Mouse (Mus musculus): ENCODE results near the gene Lix1. TPM values are rescaled to one million over a fixed set of nuclear protein-coding genes. Genes with fewer than 3 reads are reported as not detected.

The Lix1 gene
- polyA plus RNA-seq, 1 experiment from 2014 or later: 104 TPM

DNA sequence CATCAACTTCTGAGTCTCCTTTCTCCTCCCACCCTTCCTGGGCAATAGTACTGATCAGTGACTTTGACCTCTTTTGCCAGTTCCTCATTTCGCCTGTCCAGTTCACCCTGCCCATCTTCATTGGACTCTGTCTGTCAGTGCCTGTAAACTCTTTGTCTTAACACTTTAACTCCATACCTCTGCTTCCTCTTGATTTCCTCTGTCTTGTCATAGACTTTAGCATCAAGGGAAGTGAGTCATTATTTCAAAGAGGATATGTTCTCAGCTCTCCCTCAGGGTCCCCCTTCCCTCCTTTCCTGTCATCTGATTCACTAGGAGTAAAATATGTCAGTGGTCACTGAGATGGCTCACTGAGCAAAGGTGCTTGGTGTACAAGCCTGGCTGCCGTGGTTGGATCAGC lies 3.8 kb upstream of the Lix1 start:
- H3K4me1 ChIP-seq: peaks cover 40% of the 10 kb centered on the region
- no peaks in the 10 kb centered on the region for H3K9me3 ChIP-seq
- DNase-seq (ENCODE audit: extremely low spot score, low spot score): no peak
- no peak overlapping the region for H3K4me3 ChIP-seq
- H3K27me3 ChIP-seq (ENCODE audit: poor library complexity, severe bottlenecking): no peaks in the 10 kb centered on the region
- H3K36me3 ChIP-seq (replicated peaks): peaks cover 24% of the 10 kb centered on the region
- H3K27ac ChIP-seq: 0 out of 2 replicates have a peak overlapping the region, but pooled peaks have one; percentile 5
- WGBS: 77% methylated on average over 2 of the region's 2 CpGs

DNA sequence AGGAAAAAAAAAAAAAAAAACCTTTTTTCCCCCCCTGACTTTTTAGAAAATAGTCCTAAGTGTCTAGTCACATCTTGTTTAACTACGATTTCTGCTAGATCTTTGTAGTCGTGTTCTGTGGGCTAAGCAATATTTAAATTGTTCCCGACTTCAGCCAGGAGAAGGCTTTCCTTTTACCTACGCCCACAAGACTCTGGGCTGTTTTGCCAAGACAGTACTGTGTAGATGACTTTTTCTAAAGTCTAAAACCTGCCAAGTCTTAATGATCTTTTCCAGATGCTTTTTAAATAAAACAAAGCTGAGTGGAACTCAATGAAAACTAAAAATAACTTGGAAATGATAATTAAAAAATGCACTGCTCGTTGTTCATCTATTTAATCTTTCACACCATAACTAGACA lies 566 bp downstream of the Lix1 start:
- H3K4me1 ChIP-seq: peaks cover 65% of the 10 kb centered on the region
- H3K27ac ChIP-seq: peak overlapping the region; percentile 85
- WGBS: 20% methylated on average over 5 of the region's 5 CpGs
- H3K27me3 ChIP-seq (ENCODE audit: poor library complexity, severe bottlenecking): no peaks in the 10 kb centered on the region
- peak overlapping the region; percentile 57 for H3K4me3 ChIP-seq
- no peak for DNase-seq (ENCODE audit: extremely low spot score, low spot score)
- no peaks in the 10 kb centered on the region for H3K9me3 ChIP-seq
- H3K36me3 ChIP-seq (replicated peaks): peaks cover 11% of the 10 kb centered on the region

DNA sequence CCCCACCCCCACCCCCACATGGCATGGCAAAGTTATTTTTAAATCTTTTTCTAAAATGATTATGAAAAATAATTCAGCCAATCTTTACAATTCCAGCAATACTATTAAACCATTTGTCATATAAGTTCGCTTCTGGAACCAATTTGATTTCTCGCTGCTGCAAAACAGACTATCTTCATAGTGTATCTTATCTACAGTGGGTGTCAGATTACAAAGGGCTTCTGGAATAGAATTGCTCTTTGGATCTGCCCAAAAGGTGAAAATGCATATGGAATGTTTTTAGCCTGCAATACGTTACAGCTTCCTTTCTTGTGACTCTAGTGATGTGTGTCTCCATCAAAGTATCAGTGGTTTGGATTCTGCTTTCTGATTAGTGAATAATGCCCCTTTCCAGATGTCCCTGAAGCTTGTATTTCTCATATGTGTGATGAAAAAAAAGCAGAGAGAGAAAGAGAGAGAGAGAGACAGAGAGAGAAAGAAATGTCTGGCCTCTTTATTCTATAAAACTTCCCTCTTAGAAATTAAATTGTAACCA lies 1.2 kb downstream of the Lix1 start:
- Histone ChIP-seq H3K9me3 (no peaks in the 10 kb centered on the region), H3K36me3 (replicated peaks) (peaks cover 11% of the 10 kb centered on the region), H3K27ac (peak overlapping the region; percentile 85), H3K4me3 (peak overlapping the region; percentile 57), H3K4me1 (peaks cover 67% of the 10 kb centered on the region), H3K27me3 (ENCODE audit: poor library complexity, severe bottlenecking) (no peaks in the 10 kb centered on the region)
- no peak for DNase-seq (ENCODE audit: extremely low spot score, low spot score)
- WGBS: 23% methylated on average over 3 of the region's 3 CpGs

GRCm38 (mm10) chr17:17404811-17405544 lies 2.5 kb downstream of the Lix1 start:
- H3K4me1 ChIP-seq: peaks cover 80% of the 10 kb centered on the region

DNA sequence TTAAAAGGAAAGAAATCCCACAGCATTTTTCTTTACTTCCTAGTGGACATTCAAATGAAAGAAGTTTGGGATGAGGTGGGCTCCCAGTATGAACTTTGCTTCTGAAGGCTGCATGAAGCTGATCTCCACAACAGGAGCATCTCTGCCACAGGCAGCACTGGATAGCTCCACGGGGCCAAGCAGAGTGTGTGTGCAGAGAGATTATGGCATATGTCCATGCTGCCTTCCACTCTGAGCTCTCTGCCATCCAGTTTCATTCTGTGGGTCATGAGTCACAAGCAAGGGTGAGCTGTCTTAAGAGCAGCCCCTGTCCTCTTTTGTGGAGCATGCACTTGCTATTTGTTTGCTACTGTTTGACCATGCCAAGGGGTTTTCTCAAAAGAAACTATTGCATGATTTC lies 3.1 kb downstream of the Lix1 start:
- no peaks in the 10 kb centered on the region for H3K27me3 ChIP-seq (ENCODE audit: poor library complexity, severe bottlenecking)
- peak overlapping the region; percentile 85; the same call in 1 of the 2 replicates for H3K27ac ChIP-seq
- peak overlapping the region; percentile 57; the same call in 1 of the 2 replicates for H3K4me3 ChIP-seq
- peaks cover 11% of the 10 kb centered on the region for H3K36me3 ChIP-seq (replicated peaks)
- H3K9me3 ChIP-seq: no peaks in the 10 kb centered on the region
- WGBS: 46% methylated on average over 1 of the region's 1 CpGs
- peaks cover 86% of the 10 kb centered on the region for H3K4me1 ChIP-seq
- DNase-seq (ENCODE audit: extremely low spot score, low spot score): no peak

More at GRCm38 (mm10) chr17:17404811-17405544, 2.5 kb downstream of the Lix1 start:
- Histone ChIP-seq H3K27me3 (ENCODE audit: poor library complexity, severe bottlenecking) (no peaks in the 10 kb centered on the region), H3K36me3 (replicated peaks) (peaks cover 11% of the 10 kb centered on the region), H3K27ac (peak overlapping the region; percentile 85), H3K9me3 (no peaks in the 10 kb centered on the region), H3K4me3 (peak overlapping the region; percentile 57)
- no peak for DNase-seq (ENCODE audit: extremely low spot score, low spot score)
- 37% methylated on average over 8 of the region's 8 CpGs for WGBS

DNA sequence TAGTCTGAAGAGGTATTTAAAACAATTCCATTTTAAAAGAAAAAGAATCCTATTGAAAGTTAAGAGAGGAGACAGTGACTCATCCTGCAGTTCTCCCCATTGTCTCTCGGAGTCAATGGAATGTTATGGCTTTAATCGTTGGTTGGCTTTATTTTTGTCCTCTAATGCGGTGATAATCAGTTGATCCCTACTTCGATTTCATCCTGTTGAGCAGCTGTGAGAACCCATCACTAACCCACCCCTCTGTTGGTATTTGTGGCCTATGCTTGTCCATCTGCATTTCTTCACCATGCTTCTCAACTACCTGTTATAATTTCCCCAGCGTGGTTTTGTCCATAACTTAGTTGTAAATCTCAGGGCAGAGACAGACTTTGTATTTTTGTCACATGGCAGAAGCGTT lies 5.7 kb downstream of the Lix1 start:
- 34% methylated on average over 6 of the region's 6 CpGs for WGBS

DNA sequence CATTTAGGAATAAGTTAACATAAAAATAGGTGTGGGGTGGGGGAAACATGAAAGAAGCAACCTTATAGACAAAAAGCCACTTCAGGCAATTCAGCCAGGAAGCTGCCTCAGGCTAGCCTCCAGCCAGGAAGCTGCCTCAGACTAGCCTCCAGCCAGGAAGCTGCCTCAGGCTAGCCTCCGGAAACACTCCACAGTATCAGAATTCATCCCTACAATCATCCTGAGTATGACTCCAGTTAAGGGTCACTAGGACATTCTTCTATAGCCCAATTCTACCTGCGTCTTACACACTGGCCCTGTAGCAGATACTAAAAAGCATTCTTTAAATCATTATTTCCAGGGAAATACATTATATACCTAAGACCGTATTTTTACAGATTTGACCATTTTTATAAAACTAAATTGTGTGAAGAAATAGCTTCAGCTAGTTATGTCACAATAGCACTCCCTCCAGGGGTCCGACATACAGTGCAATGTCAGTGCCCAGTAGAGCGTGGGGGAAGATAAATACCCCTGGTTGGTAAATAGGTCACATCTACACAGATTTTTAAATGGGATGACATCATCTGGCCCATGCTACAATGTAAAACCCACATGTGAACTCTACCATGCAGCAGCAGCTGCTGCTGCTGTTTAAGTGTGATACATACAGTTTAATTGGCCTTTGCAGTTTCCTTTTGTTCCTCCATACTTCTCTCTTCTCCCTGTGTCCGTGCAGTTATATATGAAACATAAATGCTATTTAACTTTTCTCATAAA lies 6.4 kb downstream of the Lix1 start:
- Histone ChIP-seq H3K27ac (peak overlapping the region; percentile 77), H3K9me3 (peaks cover 3% of the 10 kb centered on the region; the same call in 1 of the 2 replicates), H3K27me3 (ENCODE audit: poor library complexity, severe bottlenecking) (no peaks in the 10 kb centered on the region), H3K36me3 (replicated peaks) (peaks cover 22% of the 10 kb centered on the region), H3K4me1 (peaks cover 80% of the 10 kb centered on the region), H3K4me3 (peak overlapping the region; percentile 14; the same call in 1 of the 2 replicates)
- no peak for DNase-seq (ENCODE audit: extremely low spot score, low spot score)
- 45% methylated on average over 6 of the region's 6 CpGs for WGBS

More for the DNA sequence above, 5.7 kb downstream of the Lix1 start:
- Histone ChIP-seq H3K4me1 (peaks cover 86% of the 10 kb centered on the region), H3K4me3 (peak overlapping the region; percentile 5; the same call in 1 of the 2 replicates), H3K9me3 (no peaks in the 10 kb centered on the region; the same call in 1 of the 2 replicates), H3K36me3 (replicated peaks) (peaks cover 17% of the 10 kb centered on the region), H3K27ac (peak overlapping the region; percentile 77), H3K27me3 (ENCODE audit: poor library complexity, severe bottlenecking) (no peaks in the 10 kb centered on the region)
- no peak for DNase-seq (ENCODE audit: extremely low spot score, low spot score)

DNA sequence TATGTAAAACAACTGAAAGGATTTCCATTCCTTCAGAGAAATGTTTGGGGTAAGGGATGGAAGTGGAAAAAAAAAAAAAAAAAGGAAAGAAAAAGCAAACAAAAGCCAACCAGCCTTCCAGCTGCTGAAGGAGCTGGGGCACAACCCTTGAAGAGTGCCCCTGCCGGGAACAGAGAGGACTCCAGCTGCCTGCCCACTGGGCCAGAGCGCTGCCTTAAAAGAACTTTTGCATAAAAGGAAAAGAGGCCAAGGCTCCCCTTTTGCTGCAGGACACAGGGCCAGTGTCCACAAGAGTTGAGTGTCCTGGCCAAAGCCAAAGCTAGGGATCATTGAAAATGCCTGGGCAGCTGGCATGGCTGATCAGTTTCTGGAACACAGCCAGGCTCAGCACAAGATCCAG lies 7.1 kb downstream of the Lix1 start:
- H3K4me1 ChIP-seq: peaks cover 73% of the 10 kb centered on the region
- H3K9me3 ChIP-seq: peaks cover 6% of the 10 kb centered on the region; the same call in 1 of the 2 replicates
- H3K27ac ChIP-seq: peak overlapping the region; percentile 77
- peak; percentile 52 for DNase-seq (ENCODE audit: extremely low spot score, low spot score)
- H3K36me3 ChIP-seq (replicated peaks): peaks cover 26% of the 10 kb centered on the region
- WGBS: 6% methylated on average over 2 of the region's 2 CpGs
- H3K27me3 ChIP-seq (ENCODE audit: poor library complexity, severe bottlenecking): no peaks in the 10 kb centered on the region
- peak overlapping the region; percentile 11; the same call in 1 of the 2 replicates for H3K4me3 ChIP-seq

- peaks cover 6% of the 10 kb centered on the region; the same call in 1 of the 2 replicates for H3K9me3 ChIP-seq
- no peak overlapping the region for H3K4me3 ChIP-seq
- peaks cover 28% of the 10 kb centered on the region for H3K36me3 ChIP-seq (replicated peaks)
- H3K4me1 ChIP-seq: peaks cover 54% of the 10 kb centered on the region
- H3K27me3 ChIP-seq (ENCODE audit: poor library complexity, severe bottlenecking): no peaks in the 10 kb centered on the region
- H3K27ac ChIP-seq: no peak overlapping the region
- 60% methylated on average over 2 of the region's 2 CpGs for WGBS
- no peak for DNase-seq (ENCODE audit: extremely low spot score, low spot score)
Measured at GRCm38 (mm10) chr17:17411443-17411842, 9.0 kb downstream of the Lix1 start.

DNA sequence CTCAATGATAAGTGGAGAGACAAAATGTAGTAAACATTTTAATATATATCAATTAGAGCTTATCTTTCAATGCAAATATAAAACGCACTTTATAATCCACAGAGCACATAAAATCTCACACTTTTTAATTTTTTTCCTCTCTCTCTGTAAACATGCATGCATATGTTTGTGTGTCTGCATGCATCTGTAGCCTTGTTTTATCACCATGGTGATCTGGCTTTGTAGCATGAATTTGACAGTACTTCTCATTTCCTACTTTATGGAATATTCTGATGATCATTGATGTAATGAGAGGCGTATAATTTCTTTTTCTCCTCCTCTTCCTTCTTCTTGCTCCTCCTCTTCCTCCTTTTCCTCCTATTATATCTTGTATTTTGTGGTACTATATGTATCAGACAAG lies 9.7 kb downstream of the Lix1 start:
- DNase-seq (ENCODE audit: extremely low spot score, low spot score): no peak
- H3K9me3 ChIP-seq: peaks cover 6% of the 10 kb centered on the region; the same call in 1 of the 2 replicates
- WGBS: 89% methylated on average over 2 of the region's 2 CpGs
- peaks cover 32% of the 10 kb centered on the region for H3K36me3 ChIP-seq (replicated peaks)
- no peak overlapping the region for H3K4me3 ChIP-seq
- no peak overlapping the region for H3K27ac ChIP-seq
- peaks cover 48% of the 10 kb centered on the region for H3K4me1 ChIP-seq
- no peaks in the 10 kb centered on the region for H3K27me3 ChIP-seq (ENCODE audit: poor library complexity, severe bottlenecking)

GRCm38 (mm10) chr17:17414206-17414605 lies 11.7 kb downstream of the Lix1 start:
- no peak overlapping the region for H3K27ac ChIP-seq
- WGBS: 93% methylated on average over 3 of the region's 3 CpGs
- peaks cover 6% of the 10 kb centered on the region; the same call in 1 of the 2 replicates for H3K9me3 ChIP-seq
- peaks cover 28% of the 10 kb centered on the region for H3K4me1 ChIP-seq
- no peak for DNase-seq (ENCODE audit: extremely low spot score, low spot score)
- no peak overlapping the region for H3K4me3 ChIP-seq
- H3K27me3 ChIP-seq (ENCODE audit: poor library complexity, severe bottlenecking): no peaks in the 10 kb centered on the region
- H3K36me3 ChIP-seq (replicated peaks): peaks cover 50% of the 10 kb centered on the region

GRCm38 (mm10) chr17:17424609-17425307 lies 22.3 kb downstream of the Lix1 start:
- peaks cover 16% of the 10 kb centered on the region for H3K4me1 ChIP-seq
- H3K27me3 ChIP-seq (ENCODE audit: poor library complexity, severe bottlenecking): no peaks in the 10 kb centered on the region
- no peaks in the 10 kb centered on the region for H3K9me3 ChIP-seq
- no peak overlapping the region for H3K4me3 ChIP-seq
- WGBS: 18% methylated on average over 4 of the region's 4 CpGs
- peak overlapping the region; percentile 74 for H3K27ac ChIP-seq
- peaks cover 36% of the 10 kb centered on the region for H3K36me3 ChIP-seq (replicated peaks)
- DNase-seq (ENCODE audit: extremely low spot score, low spot score): no peak

All from forebrain, embryonic 10.5 days (tissue).